Mouse (Mus musculus) adrenal gland, postnatal 10 days (tissue): Measurements from ENCODE around the gene Xiap. TPM values are rescaled to one million over a fixed set of nuclear protein-coding genes. Genes with fewer than 3 reads are reported as not detected.

Experiments
- DNase-seq: peaks from one replicate; pipeline ENCODE4 v3.0.0; 2021; ENCODE audit warnings: mixed read lengths
- total RNA-seq, 2 experiments: library from RNA; stranded (reverse); gene quantifications; 2 replicates each; pipeline ENCODE4 v1.2.3; 2021

Xiap gene
- total RNA-seq, 2 experiments from 2014 or later: 55.9 to 60.1 TPM

DNA sequence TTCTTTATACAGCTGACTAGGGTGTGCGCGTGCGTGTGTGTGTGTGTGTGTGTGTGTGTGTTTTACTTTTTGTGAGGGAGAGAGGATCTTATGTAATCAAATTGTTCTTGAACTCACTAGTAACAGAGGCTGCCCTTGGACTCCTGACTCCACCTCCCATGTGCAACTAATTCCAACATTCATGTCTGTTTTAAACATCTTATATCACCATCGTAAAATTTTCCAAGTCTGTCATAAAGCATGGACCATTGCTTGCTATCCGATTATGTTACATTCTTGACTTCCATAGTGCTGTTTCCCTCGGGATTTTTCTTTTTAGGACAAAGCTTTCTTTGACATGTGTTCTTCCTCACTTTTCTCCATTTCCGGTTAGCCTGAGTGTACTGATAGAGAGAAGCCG lies 28.3 kb downstream of the Xiap start:
- DNase-seq: peak; percentile 23

DNA sequence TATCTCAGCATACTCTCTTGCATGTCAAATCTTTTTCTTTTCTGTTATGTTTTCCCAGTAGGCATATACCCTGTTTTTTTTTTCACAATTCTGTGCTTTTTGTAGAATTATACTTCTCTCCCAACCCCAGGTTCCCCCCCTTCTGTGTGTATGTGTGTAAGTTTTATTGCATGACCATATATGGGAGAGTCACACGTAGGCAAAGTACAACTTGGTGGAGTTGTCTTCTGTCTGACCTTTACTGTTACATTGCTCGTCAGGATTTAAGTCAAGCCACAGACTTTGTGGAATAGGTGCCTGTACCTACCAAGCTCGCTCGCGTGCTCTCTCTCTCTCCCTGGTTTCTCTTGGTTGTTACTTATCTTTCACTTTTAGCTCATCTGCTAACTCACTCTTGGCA lies 28.7 kb downstream of the Xiap start:
- no peak for DNase-seq

GRCm38 (mm10) chrX:42107137-42107536 lies 47.7 kb downstream of the Xiap start:
- DNase-seq: peak; percentile 5

DNA sequence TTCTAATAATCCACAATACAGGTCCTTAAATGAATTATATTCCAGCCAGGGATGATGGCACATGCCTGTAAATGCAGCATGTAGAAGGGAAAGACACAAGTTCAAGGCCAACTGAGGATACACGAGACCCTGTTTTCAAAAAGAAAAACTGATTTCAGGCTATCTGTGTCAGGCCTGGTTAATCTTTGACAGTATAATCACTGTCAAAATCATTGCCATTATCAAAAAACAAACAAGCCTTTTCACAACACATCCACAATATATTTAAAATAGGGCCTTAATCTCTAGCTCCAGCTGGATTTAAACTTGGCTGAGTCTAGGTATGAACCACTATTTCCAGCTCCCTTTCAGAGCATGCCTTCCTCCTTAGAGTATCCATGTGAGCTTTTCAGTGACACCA lies 51.1 kb downstream of the Xiap start:
- no peak for DNase-seq

GRCm38 (mm10) chrX:42119442-42120048 lies 60.1 kb downstream of the Xiap start:
- no peak for DNase-seq

DNA sequence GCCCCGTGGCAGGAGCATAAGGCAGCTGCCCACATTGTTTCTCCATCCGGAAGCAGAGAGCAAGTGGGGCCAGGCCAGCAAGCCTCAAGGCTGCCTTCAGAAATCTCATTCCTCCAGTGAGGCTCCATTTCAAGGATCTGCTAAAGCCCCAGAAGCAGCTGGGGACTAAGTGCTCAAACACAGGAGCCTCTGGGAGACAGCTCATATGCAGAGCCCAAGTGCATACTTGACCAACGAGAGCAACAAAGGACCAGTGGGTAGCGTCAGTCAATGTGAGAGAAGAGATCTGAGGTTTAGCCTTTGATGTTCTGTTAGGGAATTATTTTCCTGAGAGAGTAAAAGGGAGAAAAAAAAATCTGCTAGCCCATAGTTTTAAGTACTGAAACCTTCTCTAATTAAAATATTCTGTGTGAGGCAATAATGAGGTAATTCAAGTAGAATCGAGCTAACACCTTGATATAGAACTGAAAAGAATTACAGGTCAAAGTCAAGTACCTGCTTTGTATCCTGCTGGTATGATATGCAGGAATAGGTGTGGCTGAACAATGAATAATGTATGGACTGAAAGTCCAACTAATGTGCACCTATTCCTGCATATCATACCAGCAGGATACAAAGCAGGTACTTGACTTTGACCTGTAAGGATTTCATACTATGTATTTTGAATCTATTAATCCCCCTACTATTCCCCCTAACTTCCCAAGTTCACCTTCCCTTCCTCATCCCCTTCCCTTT lies 65.7 kb downstream of the Xiap start:
- no peak for DNase-seq

DNA sequence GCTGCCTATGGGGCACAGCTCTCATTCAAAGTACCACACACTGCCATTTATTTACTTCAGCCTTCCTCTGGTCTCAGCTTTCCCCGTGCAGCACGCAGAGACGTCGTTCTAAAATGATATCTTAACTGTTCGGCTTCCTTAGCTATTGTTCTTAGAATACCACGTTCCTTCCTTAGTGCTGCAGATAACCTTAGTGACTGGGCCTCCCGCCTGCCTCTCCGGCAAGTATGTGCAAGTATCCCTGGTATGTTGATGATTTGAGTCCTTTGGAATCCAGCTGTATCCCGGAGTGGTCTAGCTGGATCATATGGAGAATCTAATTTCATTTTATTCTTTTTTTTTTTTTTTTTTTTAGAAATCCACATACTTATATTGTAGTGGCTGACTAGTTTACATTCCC lies 80.4 kb downstream of the Xiap start:
- DNase-seq: peak; percentile 2

- DNase-seq: no peak
Measured at GRCm38 (mm10) chrX:42142620-42143019, 83.1 kb downstream of the Xiap start.

GRCm38 (mm10) chrX:42143991-42144390 lies 84.5 kb downstream of the Xiap start:
- no peak for DNase-seq

DNA sequence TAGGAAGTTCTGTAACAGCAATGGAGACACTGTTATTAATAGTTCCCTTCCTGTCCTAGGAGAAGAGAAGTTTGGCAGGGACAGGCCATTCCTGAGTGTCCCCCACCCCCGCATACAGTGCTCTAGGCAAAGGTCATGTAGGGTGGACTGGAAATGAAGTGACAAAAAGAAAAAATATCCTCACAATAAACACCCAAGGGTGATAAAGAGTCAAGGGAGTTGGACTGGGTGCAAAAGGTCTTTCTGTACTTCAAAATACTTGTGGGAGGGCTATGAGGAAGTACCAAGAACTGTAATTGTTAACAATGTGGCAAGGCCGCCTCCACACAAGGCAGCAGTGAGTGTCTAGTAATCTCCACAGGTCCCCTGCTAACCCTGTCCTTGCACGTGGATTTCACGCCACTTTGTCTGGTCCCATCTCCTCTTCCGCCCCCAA lies 88.6 kb downstream of the Xiap start:
- peak; percentile 20 for DNase-seq

DNA sequence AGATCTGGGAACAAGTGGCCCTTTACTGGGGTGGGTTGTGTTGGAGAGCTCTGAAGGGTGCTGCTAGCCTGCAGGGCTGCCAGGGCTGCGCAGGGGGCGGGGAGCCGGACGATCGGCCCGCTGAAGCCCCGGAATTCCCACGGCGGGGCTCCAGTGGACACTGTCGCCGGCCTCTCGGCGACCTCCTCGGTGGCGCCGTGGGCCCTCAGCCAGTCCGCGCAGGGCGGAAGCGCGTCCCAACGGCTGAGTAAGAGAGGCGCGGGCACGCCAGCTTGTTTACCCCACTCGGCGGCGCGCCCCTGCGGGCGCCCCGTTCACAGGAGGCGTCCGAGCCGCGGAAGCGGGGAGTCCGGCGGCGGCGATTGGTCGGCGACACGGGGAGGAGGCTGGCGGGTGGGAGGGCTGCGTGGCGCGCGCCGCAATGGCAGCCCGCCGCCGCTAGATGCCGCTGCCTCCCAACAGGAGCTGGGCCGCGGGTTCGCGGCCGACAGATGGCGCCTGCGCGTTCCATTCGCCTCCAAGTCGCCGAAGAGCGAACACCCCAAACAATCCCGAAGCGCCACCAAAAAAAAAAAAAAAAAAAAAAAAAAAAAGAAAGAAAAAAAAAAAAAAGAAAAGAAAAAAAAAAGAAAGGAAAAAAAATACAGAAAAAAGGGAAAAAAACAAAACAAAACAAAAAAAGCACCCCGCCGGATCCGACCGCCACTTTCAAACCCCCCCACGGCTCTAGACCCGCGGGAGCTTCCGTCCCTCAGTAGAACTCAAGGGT lies 89.5 kb downstream of the Xiap start, which contains the start of gene Stag2:
TSS of gene Stag2 (plus strand) at position 530 of the 769 bp plus-strand sequence.
- peak; percentile 92 for DNase-seq

- peak; percentile 77 for DNase-seq
Measured at GRCm38 (mm10) chrX:42149557-42150345, 90.3 kb downstream of the Xiap start.

DNA sequence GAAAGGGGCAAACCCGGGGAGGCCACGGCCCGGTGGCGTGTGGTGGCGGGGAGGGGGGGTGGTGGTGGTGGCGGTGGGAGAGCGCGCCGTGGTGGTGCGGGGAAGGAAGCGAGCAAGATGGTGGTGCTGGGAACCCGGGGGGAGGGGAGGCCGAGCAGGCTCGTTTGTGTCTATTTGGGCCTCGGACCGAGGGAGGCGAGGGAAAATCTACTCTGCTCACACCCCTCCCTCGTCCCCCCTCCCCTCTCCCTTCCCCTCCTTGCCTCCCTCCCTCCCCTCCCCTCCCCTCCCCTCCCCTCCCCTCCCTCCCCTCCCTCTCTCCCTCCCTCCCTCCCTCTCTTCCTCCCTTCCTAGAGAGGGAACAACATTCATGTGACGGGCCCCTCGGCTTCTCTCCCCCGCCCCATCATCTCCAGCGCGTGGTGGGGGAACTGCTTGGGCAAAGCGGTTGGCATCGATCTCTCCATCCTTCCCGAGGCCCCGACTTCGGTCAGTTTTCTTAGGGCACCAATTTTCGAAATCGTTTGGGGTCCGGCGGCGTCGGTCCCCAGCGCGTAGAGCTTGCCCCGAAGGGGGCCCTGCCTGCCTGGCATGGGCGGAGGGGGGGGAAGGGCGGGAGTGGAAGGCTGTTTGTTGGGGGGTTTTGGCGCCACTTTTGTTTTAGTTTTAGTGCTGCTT lies 91.0 kb downstream of the Xiap start:
- DNase-seq: peak; percentile 82

DNA sequence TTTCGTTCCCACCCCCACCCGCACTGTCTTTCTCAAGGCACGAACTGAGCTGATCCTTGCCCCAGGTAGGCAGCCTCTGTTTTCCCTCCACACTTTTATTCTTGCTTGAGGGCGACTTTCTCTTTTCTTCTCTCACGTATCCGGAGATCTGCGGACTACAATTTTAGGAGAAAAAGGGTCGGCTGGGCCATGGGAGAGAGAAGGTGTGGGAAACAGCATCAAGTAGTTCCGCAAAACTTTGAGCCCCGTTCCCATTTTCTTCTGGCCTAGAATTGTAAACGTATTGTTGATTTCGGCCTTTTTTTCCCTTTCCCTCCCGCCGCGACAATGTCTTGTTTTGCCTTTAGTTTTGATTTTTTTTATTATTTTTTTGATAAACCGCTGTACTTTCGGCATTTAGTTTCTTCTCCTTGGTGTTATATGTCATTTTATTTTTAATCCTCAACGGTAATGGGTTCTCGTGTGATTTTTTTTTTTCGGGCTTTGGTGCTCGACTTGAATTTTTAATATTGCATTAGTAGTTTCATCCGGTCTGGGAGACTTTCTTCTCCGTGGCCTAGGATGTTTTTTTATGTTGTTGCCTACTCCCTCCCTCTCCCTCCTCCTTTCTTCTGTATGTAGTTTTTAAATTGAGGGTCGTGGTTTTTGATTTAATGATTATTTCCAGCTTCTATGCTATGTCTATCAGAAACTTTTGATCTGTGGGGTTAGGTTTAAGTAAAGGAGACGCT lies 91.7 kb downstream of the Xiap start:
- no peak for DNase-seq

DNA sequence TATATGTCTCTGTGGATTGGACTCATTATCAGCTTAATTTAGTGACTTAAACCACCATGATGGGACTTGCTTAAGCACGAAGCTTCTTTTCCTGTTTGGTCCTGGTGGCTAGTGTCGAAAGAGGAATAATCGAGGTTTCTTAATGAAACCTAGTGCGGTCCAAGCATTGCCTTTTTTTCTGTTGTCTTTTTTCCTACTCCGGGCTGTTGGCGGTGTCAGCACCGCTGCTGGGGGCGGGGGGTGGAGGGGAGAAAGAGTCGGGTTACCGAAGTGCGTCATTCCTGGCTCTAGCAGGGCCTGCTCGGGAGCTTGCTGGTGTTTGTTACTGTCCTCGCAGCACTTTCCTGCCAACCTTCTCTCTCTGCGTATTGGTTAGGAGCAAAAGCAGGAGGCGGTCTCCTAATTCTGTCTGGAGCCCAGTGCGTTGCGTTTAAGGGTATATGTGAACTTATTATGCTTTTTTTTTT lies 92.5 kb downstream of the Xiap start:
- DNase-seq: peak; percentile 89

GRCm38 (mm10) chrX:42153056-42153455 lies 93.6 kb downstream of the Xiap start:
- no peak for DNase-seq
